Mouse (Mus musculus): Measurements from ENCODE around the gene Stk11. TPM values are rescaled to one million over a fixed set of nuclear protein-coding genes. Genes with fewer than 3 reads are reported as not detected.

Stk11 gene
- total and polyA plus RNA-seq, 2 experiments = 71.5 to 110 TPM

GRCm38 (mm10) chr10:80142530-80142925, 26.9 kb downstream of the Stk11 start:
- H3K27ac ChIP-seq (replicated peaks; ENCODE audit: insufficient read depth, low read depth, low read length) = peak overlapping the region; percentile 97
- under 1% methylated on average over 15 of the region's 15 CpGs for WGBS
- TF ChIP-seq POLR2A (IDR thresholded peaks at IDR 0.05; ENCODE audit: extremely low read depth, insufficient read depth, low read length) = 0 out of 2 replicates have a peak, but pooled peaks have one; percentile 12
- no peak for TF ChIP-seq CTCF (IDR thresholded peaks at IDR 0.05; ENCODE audit: low read depth, low read length)
- DNase-seq (ENCODE audit: extremely low read depth, low read depth, low spot score) = peak; percentile 80
- peaks cover 3% of the 10 kb centered on the region; the same call in 1 of the 2 replicates for H3K36me3 ChIP-seq (ENCODE audit: control insufficient read depth, insufficient read depth, low read length)
- H3K4me3 ChIP-seq (ENCODE audit: insufficient read depth, low read depth, low read length) = peak overlapping the region; percentile 84
- H3K4me1 ChIP-seq (ENCODE audit: control insufficient read depth, insufficient read depth, low read length) = peaks cover 35% of the 10 kb centered on the region
- H3K79me2 ChIP-seq (ENCODE audit: control insufficient read depth, insufficient read depth, low read length) = peaks cover 20% of the 10 kb centered on the region
- H3K27me3 ChIP-seq (ENCODE audit: control insufficient read depth, insufficient read depth, low read length) = no peaks in the 10 kb centered on the region
- H3K9ac ChIP-seq (ENCODE audit: low read depth, low read length) = peak overlapping the region; percentile 96

DNA sequence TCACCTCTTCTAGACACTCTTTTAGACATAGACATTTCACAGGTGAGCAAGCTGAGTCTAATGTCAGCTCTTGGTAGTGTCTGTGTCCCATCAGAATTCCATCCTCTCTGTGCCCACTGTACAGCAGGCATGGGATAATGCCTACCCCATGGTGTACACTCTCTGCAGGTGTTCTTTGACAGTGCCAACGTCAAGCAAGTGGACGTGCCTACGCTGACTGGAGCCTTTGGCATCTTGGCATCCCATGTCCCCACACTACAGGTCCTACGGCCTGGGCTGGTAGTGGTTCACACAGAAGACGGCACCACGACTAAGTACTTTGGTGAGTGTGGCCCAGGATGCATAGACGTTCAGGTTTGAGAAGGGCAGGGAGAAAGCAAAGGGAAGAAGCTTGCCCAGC, 28.1 kb downstream of the Stk11 start:
- Histone ChIP-seq H3K79me2 (ENCODE audit: control insufficient read depth, insufficient read depth, low read length) (peaks cover 20% of the 10 kb centered on the region), H3K36me3 (ENCODE audit: control insufficient read depth, insufficient read depth, low read length) (peaks cover 3% of the 10 kb centered on the region; the same call in 1 of the 2 replicates), H3K27me3 (ENCODE audit: control insufficient read depth, insufficient read depth, low read length) (no peaks in the 10 kb centered on the region), H3K27ac (replicated peaks; ENCODE audit: insufficient read depth, low read depth, low read length) (no peak overlapping the region), H3K4me3 (ENCODE audit: insufficient read depth, low read depth, low read length) (no peak overlapping the region), H3K4me1 (ENCODE audit: control insufficient read depth, insufficient read depth, low read length) (peaks cover 27% of the 10 kb centered on the region), H3K9ac (ENCODE audit: low read depth, low read length) (no peak overlapping the region)
- no peak for DNase-seq (ENCODE audit: extremely low read depth, low read depth, low spot score)
- no peak for TF ChIP-seq CTCF (IDR thresholded peaks at IDR 0.05; ENCODE audit: low read depth, low read length)
- TF ChIP-seq POLR2A (IDR thresholded peaks at IDR 0.05; ENCODE audit: extremely low read depth, insufficient read depth, low read length) = no peak
- WGBS = 86% methylated on average over 7 of the region's 7 CpGs

- H3K4me3 ChIP-seq (ENCODE audit: insufficient read depth, low read depth, low read length) = no peak overlapping the region
- no peak for TF ChIP-seq CTCF (IDR thresholded peaks at IDR 0.05; ENCODE audit: low read depth, low read length)
- H3K36me3 ChIP-seq (ENCODE audit: control insufficient read depth, insufficient read depth, low read length) = peaks cover 3% of the 10 kb centered on the region; the same call in 1 of the 2 replicates
- H3K9ac ChIP-seq (ENCODE audit: low read depth, low read length) = no peak overlapping the region
- no peak for DNase-seq (ENCODE audit: extremely low read depth, low read depth, low spot score)
- H3K27ac ChIP-seq (replicated peaks; ENCODE audit: insufficient read depth, low read depth, low read length) = no peak overlapping the region
- H3K4me1 ChIP-seq (ENCODE audit: control insufficient read depth, insufficient read depth, low read length) = peaks cover 26% of the 10 kb centered on the region
- H3K27me3 ChIP-seq (ENCODE audit: control insufficient read depth, insufficient read depth, low read length) = no peaks in the 10 kb centered on the region
- 93% methylated on average over 12 of the region's 12 CpGs for WGBS
- H3K79me2 ChIP-seq (ENCODE audit: control insufficient read depth, insufficient read depth, low read length) = peaks cover 20% of the 10 kb centered on the region
Observed at GRCm38 (mm10) chr10:80144159-80144558, 28.6 kb downstream of the Stk11 start.

GRCm38 (mm10) chr10:80144864-80145838, 29.5 kb downstream of the Stk11 start:
- Histone ChIP-seq H3K79me2 (ENCODE audit: control insufficient read depth, insufficient read depth, low read length) (peaks cover 26% of the 10 kb centered on the region), H3K4me3 (ENCODE audit: insufficient read depth, low read depth, low read length) (no peak overlapping the region), H3K27ac (replicated peaks; ENCODE audit: insufficient read depth, low read depth, low read length) (no peak overlapping the region; the same call in 1 of the 2 replicates), H3K9ac (ENCODE audit: low read depth, low read length) (no peak overlapping the region), H3K27me3 (ENCODE audit: control insufficient read depth, insufficient read depth, low read length) (no peaks in the 10 kb centered on the region), H3K36me3 (ENCODE audit: control insufficient read depth, insufficient read depth, low read length) (peaks cover 3% of the 10 kb centered on the region; the same call in 1 of the 2 replicates), H3K4me1 (ENCODE audit: control insufficient read depth, insufficient read depth, low read length) (peaks cover 26% of the 10 kb centered on the region)
- TF ChIP-seq CTCF (IDR thresholded peaks at IDR 0.05; ENCODE audit: low read depth, low read length) (peak; percentile 90), POLR2A (IDR thresholded peaks at IDR 0.05; ENCODE audit: extremely low read depth, insufficient read depth, low read length) (no peak)
- 74% methylated on average over 20 of the region's 20 CpGs for WGBS
- DNase-seq (ENCODE audit: extremely low read depth, low read depth, low spot score) = peak; percentile 37

DNA sequence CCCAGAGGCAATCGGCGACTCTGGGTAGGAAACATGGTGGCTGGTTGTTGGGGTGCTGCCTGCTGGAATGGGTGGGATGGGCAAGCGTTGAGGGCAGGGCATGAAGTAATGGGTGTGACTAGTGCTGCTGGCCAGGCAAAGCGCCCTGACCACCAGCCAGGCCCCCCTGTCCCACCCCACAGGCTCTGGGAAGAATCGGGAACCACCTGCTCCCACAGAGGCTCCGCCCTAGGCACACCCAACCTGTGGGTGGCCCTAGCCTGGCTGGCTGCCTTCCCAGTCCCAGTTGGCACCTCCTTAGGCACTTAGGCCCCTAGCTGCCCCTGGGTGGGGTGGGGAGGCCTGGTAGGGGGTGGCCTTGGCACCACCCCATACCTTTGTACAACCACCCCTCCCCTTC, 30.3 kb downstream of the Stk11 start:
- H3K36me3 ChIP-seq (ENCODE audit: control insufficient read depth, insufficient read depth, low read length) = peaks cover 3% of the 10 kb centered on the region; the same call in 1 of the 2 replicates
- H3K9ac ChIP-seq (ENCODE audit: low read depth, low read length) = no peak overlapping the region
- no peak for DNase-seq (ENCODE audit: extremely low read depth, low read depth, low spot score)
- no peaks in the 10 kb centered on the region for H3K27me3 ChIP-seq (ENCODE audit: control insufficient read depth, insufficient read depth, low read length)
- no peak overlapping the region; the same call in 1 of the 2 replicates for H3K27ac ChIP-seq (replicated peaks; ENCODE audit: insufficient read depth, low read depth, low read length)
- 70% methylated on average over 6 of the region's 6 CpGs for WGBS
- H3K4me1 ChIP-seq (ENCODE audit: control insufficient read depth, insufficient read depth, low read length) = peaks cover 26% of the 10 kb centered on the region
- peaks cover 34% of the 10 kb centered on the region for H3K79me2 ChIP-seq (ENCODE audit: control insufficient read depth, insufficient read depth, low read length)
- no peak overlapping the region for H3K4me3 ChIP-seq (ENCODE audit: insufficient read depth, low read depth, low read length)
- no peak for TF ChIP-seq CTCF (IDR thresholded peaks at IDR 0.05; ENCODE audit: low read depth, low read length)
- TF ChIP-seq POLR2A (IDR thresholded peaks at IDR 0.05; ENCODE audit: extremely low read depth, insufficient read depth, low read length) = no peak

All from liver, adult 2 months (tissue).